Mouse (Mus musculus): ENCODE measurements around the gene Chtop. TPM values are rescaled to one million over a fixed set of nuclear protein-coding genes. Genes with fewer than 3 reads are reported as not detected.

Gene Chtop
- 202 and 231 TPM in 2 replicates for polyA plus RNA-seq (2012; rRNA removed)

GRCm38 (mm10) chr3:90508950-90509746 is at the start of gene Chtop:
Chtop (minus strand) TSS chr3:90509498.

GRCm38 (mm10) chr3:90537141-90537904 is 28.0 kb upstream of the Chtop start, which contains the start of gene S100a16:
S100a16 (plus strand) TSS chr3:90537254.

GRCm38 (mm10) chr3:90526580-90526979 is 17.3 kb upstream of the Chtop start, which contains the start of gene S100a14:
S100a14 (plus strand) TSS chr3:90526856.

GRCm38 (mm10) chr3:90513796-90514590 is 4.7 kb upstream of the Chtop start, which contains the start of the genes S100a1 and S100a13:
S100a1 (minus strand) TSS chr3:90514392.
S100a13 (plus strand) TSS chr3:90514435.

GRCm38 (mm10) chr3:90490696-90491256 is 18.5 kb downstream of the Chtop start, which contains the start of gene Snapin:
Snapin (minus strand) TSS chr3:90491033.

GRCm38 (mm10) chr3:90475831-90476611 is 33.3 kb downstream of the Chtop start, which contains the start of gene Ilf2:
Ilf2 (plus strand) TSS chr3:90476126.

GRCm38 (mm10) chr3:90465686-90466310 is 43.5 kb downstream of the Chtop start, which contains the start of gene Npr1:
Npr1 (minus strand) TSS chr3:90465866.

Other genes with a start within 250 kb of the Chtop start
- gene Dennd4b, start 244.3 kb downstream of the Chtop start, polyA plus RNA-seq (2012; rRNA removed), result 22.6 and 23.6 TPM in 2 replicates
- gene Gatad2b, start 216.3 kb downstream of the Chtop start, polyA plus RNA-seq (2012; rRNA removed), result 31.6 and 35.4 TPM in 2 replicates
- gene Slc27a3, start 119.6 kb downstream of the Chtop start, polyA plus RNA-seq (2012; rRNA removed), result 41.9 and 54.3 TPM in 2 replicates
- gene Ints3, start 75.9 kb downstream of the Chtop start, polyA plus RNA-seq (2012; rRNA removed), result 54.7 and 56.2 TPM in 2 replicates
- 6.2 and 9.0 TPM in 2 replicates for gene Npr1, start 43.6 kb downstream of the Chtop start, polyA plus RNA-seq (2012; rRNA removed)
- 195 and 228 TPM in 2 replicates for gene Ilf2, start 33.4 kb downstream of the Chtop start, polyA plus RNA-seq (2012; rRNA removed)
- gene Snapin, start 18.5 kb downstream of the Chtop start, polyA plus RNA-seq (2012; rRNA removed), result 47.3 and 49.6 TPM in 2 replicates
- 10.7 and 14.6 TPM in 2 replicates for gene S100a1, start 4.9 kb upstream of the Chtop start, polyA plus RNA-seq (2012; rRNA removed)
- gene S100a13, start 4.9 kb upstream of the Chtop start, polyA plus RNA-seq (2012; rRNA removed), result 8.2 and 13.0 TPM in 2 replicates
- 0.18 and 4.9 TPM in 2 replicates for gene S100a14, start 17.4 kb upstream of the Chtop start, polyA plus RNA-seq (2012; rRNA removed)
- 22.0 and 30.8 TPM in 2 replicates for gene S100a16, start 27.8 kb upstream of the Chtop start, polyA plus RNA-seq (2012; rRNA removed)
- gene S100a3, start 51.1 kb upstream of the Chtop start, polyA plus RNA-seq (2012; rRNA removed), result 0.45 and 0.63 TPM in 2 replicates
- gene S100a2, start 80.7 kb upstream of the Chtop start, polyA plus RNA-seq (2012; rRNA removed), result not detected in 2 replicates
- gene Gm42674, start 92.4 kb upstream of the Chtop start, polyA plus RNA-seq (2012; rRNA removed), result not detected in 2 replicates
- 2.1 and 5.3 TPM in 2 replicates for gene S100a4, start 94.3 kb upstream of the Chtop start, polyA plus RNA-seq (2012; rRNA removed)
- not detected in 2 replicates for gene S100a5, start 99.0 kb upstream of the Chtop start, polyA plus RNA-seq (2012; rRNA removed)
- gene S100a6, start 103.4 kb upstream of the Chtop start, polyA plus RNA-seq (2012; rRNA removed), result 19.4 and 33.6 TPM in 2 replicates
- gene S100a7a, start 144.5 kb upstream of the Chtop start, polyA plus RNA-seq (2012; rRNA removed), result 0.09 and 0.14 TPM in 2 replicates
- gene S100a8, start 159.5 kb upstream of the Chtop start, polyA plus RNA-seq (2012; rRNA removed), result 6.5 and 9.2 TPM in 2 replicates
- 10.0 and 14.8 TPM in 2 replicates for gene S100a9, start 186.2 kb upstream of the Chtop start, polyA plus RNA-seq (2012; rRNA removed)
- 0.05 TPM in 1 of 2 replicates, not detected in the other for gene Pglyrp4, start 217.4 kb upstream of the Chtop start, polyA plus RNA-seq (2012; rRNA removed)